23 mouse cellular contexts compared by ENCODE assay signal in the genomic region with DNA sequence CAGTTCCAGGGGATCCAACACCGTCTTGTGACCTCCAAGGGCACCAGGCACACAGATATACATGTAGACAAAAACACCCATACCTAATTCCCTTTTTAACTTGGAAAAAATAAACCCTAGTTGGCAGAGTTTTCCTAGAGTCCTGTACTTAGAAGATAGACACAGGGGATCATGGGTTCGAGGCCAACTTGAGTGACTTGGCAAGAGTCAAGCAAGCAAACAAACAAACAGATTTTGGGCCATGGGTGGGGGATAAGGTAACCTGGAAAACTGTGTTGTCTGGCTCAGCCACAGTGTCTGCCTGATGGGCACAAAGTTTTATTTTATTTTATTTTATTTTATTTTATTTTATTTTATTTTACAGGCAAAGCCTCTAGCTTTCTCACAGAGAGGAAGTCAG. TPM values are rescaled to one million over a fixed set of nuclear protein-coding genes. Genes with fewer than 3 reads are reported as not detected.
DNase-seq lines count a peak whose midpoint lies in the region; ATAC-seq and TF ChIP-seq lines count a peak whose summit lies in the region.
"Had no signal": no experiment of that assay in that cellular context is flagged by ENCODE, and none has a peak within 500 bp of the region (broad histone marks: within the 10 kb centered on the region; RNA-seq: fewer than 3 reads in every experiment).

No protein-coding gene starts in this region.

- no peak for DNase-seq in cerebellum, adult 2 months
- DNase-seq in cerebellum, adult 11-12 months, result no peak
- no peak for DNase-seq in forebrain, embryonic 14.5 days (ENCODE audit: low spot score)
- DNase-seq in forebrain, postnatal 0 days, result no peak
- no peak for DNase-seq in hindbrain, embryonic 10.5 days (ENCODE audit: low spot score)
- no peak for DNase-seq in urinary bladder, postnatal 25 days (ENCODE audit: low spot score)
- DNase-seq: embryo, embryonic 11 days; liver, postnatal 0 days; lung, postnatal 36 days; thymus, adult 18-20 months; thymus, postnatal 25 days had no signal

- peaks cover 45% of the 10 kb centered on the region for H3K4me1 ChIP-seq in cerebellum, adult 2 months (ENCODE audit: control insufficient read depth, insufficient read depth, low read length)
- peaks cover 9% of the 10 kb centered on the region for H3K4me1 ChIP-seq in forebrain, embryonic 14.5 days (ENCODE audit: control insufficient read depth, insufficient read depth, low read length)
- H3K4me1 ChIP-seq in forebrain, postnatal 0 days (ENCODE audit: insufficient read depth), result peaks cover 7% of the 10 kb centered on the region
- H3K4me1 ChIP-seq in hindbrain, embryonic 16.5 days (ENCODE audit: control insufficient read depth, insufficient read depth, low read depth, low read length), result peaks cover 22% of the 10 kb centered on the region
- peaks cover 18% of the 10 kb centered on the region for H3K4me1 ChIP-seq in hindbrain, embryonic 10.5 days (replicated peaks)
- peaks cover 4% of the 10 kb centered on the region; the same call in 1 of the 2 replicates for H3K4me1 ChIP-seq in brown adipose tissue, adult 24 weeks (ENCODE audit: control insufficient read depth, insufficient read depth, insufficient read length, low read length)
- H3K4me1 ChIP-seq: heart, embryonic 13.5 days; intestine, embryonic 15.5 days; liver, embryonic 12.5 days had no signal

- H3K9me3 ChIP-seq in forebrain, embryonic 14.5 days (replicated peaks; ENCODE audit: control insufficient read depth, low read length), result no peaks in the 10 kb centered on the region
- no peaks in the 10 kb centered on the region for H3K9me3 ChIP-seq in forebrain, postnatal 0 days (ENCODE audit: low read length)
- H3K9me3 ChIP-seq in hindbrain, embryonic 16.5 days (ENCODE audit: control insufficient read depth, low read length), result no peaks in the 10 kb centered on the region
- no peaks in the 10 kb centered on the region for H3K9me3 ChIP-seq in hindbrain, embryonic 10.5 days
- H3K9me3 ChIP-seq: embryonic facial prominence, embryonic 13.5 days; heart, embryonic 13.5 days; intestine, embryonic 15.5 days; liver, embryonic 12.5 days; midbrain, embryonic 12.5 days had no signal

- peak overlapping the region; percentile 36; the same call in 1 of the 2 replicates for H3K27ac ChIP-seq in cerebellum, adult 2 months (ENCODE audit: insufficient read depth, low read length)
- H3K27ac ChIP-seq in forebrain, embryonic 14.5 days (ENCODE audit: low read depth, low read length), result peak overlapping the region; percentile 79; the same call in 1 of the 2 replicates
- H3K27ac ChIP-seq in forebrain, postnatal 0 days (ENCODE audit: low read depth, low read length), result no peak overlapping the region
- peak overlapping the region; percentile 59 for H3K27ac ChIP-seq in hindbrain, embryonic 16.5 days (ENCODE audit: low read depth, low read length)
- no peak overlapping the region for H3K27ac ChIP-seq in hindbrain, embryonic 10.5 days
- peak overlapping the region; percentile 53 for H3K27ac ChIP-seq in brown adipose tissue, adult 24 weeks (replicated peaks; ENCODE audit: low read depth, low read length)
- H3K27ac ChIP-seq: embryonic facial prominence, embryonic 13.5 days; heart, embryonic 13.5 days; intestine, embryonic 15.5 days; liver, embryonic 12.5 days; midbrain, embryonic 12.5 days; stomach, postnatal 0 days had no signal

- no peaks in the 10 kb centered on the region for H3K27me3 ChIP-seq in cerebellum, adult 2 months (ENCODE audit: control insufficient read depth, insufficient read depth, low read length)
- H3K27me3 ChIP-seq in forebrain, embryonic 14.5 days (replicated peaks; ENCODE audit: control insufficient read depth, insufficient read depth, low read length), result no peaks in the 10 kb centered on the region
- no peaks in the 10 kb centered on the region for H3K27me3 ChIP-seq in forebrain, postnatal 0 days (ENCODE audit: insufficient read depth, low read length)
- H3K27me3 ChIP-seq in hindbrain, embryonic 16.5 days (replicated peaks; ENCODE audit: control insufficient read depth, insufficient read depth, low read length), result no peaks in the 10 kb centered on the region
- H3K27me3 ChIP-seq in hindbrain, embryonic 10.5 days (ENCODE audit: insufficient read depth, poor library complexity, severe bottlenecking), result peaks cover 5% of the 10 kb centered on the region; the same call in 1 of the 2 replicates
- H3K27me3 ChIP-seq: CH12.LX; embryonic facial prominence, embryonic 13.5 days; intestine, embryonic 15.5 days; liver, embryonic 12.5 days; midbrain, embryonic 12.5 days had no signal

- no peak for TF ChIP-seq POLR2A in cerebellum, adult 2 months (IDR thresholded peaks at IDR 0.05; ENCODE audit: borderline replicate concordance, insufficient read depth, low read length)

- 56% methylated on average over 2 of the region's 2 CpGs for WGBS in cerebellum, adult 2 months
- WGBS in forebrain, embryonic 14.5 days, result 82% methylated on average over 2 of the region's 2 CpGs
- WGBS in forebrain, postnatal 0 days, result 84% methylated on average over 2 of the region's 2 CpGs
- 75% methylated on average over 2 of the region's 2 CpGs for WGBS in hindbrain, embryonic 16.5 days
- WGBS in hindbrain, embryonic 10.5 days, result 91% methylated on average over 2 of the region's 2 CpGs

- H3K9ac ChIP-seq in forebrain, embryonic 14.5 days (ENCODE audit: low read length), result no peak overlapping the region
- H3K9ac ChIP-seq in forebrain, postnatal 0 days, result no peak overlapping the region
- no peak overlapping the region for H3K9ac ChIP-seq in hindbrain, embryonic 16.5 days (ENCODE audit: low read depth, low read length)
- H3K9ac ChIP-seq: embryonic facial prominence, embryonic 13.5 days; heart, embryonic 13.5 days; intestine, embryonic 15.5 days; liver, embryonic 12.5 days; liver, postnatal 0 days; midbrain, embryonic 12.5 days had no signal

- no peaks in the 10 kb centered on the region for H3K36me3 ChIP-seq in forebrain, embryonic 14.5 days (ENCODE audit: control insufficient read depth, insufficient read depth, low read length)
- no peaks in the 10 kb centered on the region for H3K36me3 ChIP-seq in forebrain, postnatal 0 days (ENCODE audit: insufficient read depth)
- H3K36me3 ChIP-seq in hindbrain, embryonic 16.5 days (ENCODE audit: control insufficient read depth, insufficient read depth, low read length), result no peaks in the 10 kb centered on the region
- no peaks in the 10 kb centered on the region for H3K36me3 ChIP-seq in hindbrain, embryonic 10.5 days
- H3K36me3 ChIP-seq: embryonic facial prominence, embryonic 13.5 days; heart, embryonic 13.5 days; intestine, embryonic 15.5 days; liver, embryonic 12.5 days; midbrain, embryonic 12.5 days had no signal

- H3K4me3 ChIP-seq in cerebellum, adult 2 months (replicated peaks; ENCODE audit: insufficient read depth, low read depth, low read length), result no peak overlapping the region
- no peak overlapping the region for H3K4me3 ChIP-seq in forebrain, embryonic 14.5 days (ENCODE audit: low read depth, low read length)
- no peak overlapping the region for H3K4me3 ChIP-seq in forebrain, postnatal 0 days (ENCODE audit: low read depth, low read length)
- H3K4me3 ChIP-seq in hindbrain, embryonic 16.5 days (ENCODE audit: low read length), result no peak overlapping the region
- no peak overlapping the region for H3K4me3 ChIP-seq in hindbrain, embryonic 10.5 days
- H3K4me3 ChIP-seq in brown adipose tissue, adult 24 weeks (ENCODE audit: insufficient read depth, low read depth, low read length), result no peak overlapping the region
- H3K4me3 ChIP-seq: embryonic facial prominence, embryonic 13.5 days; heart, embryonic 13.5 days; intestine, embryonic 15.5 days; liver, embryonic 12.5 days; midbrain, embryonic 12.5 days had no signal

- H3K4me2 ChIP-seq in forebrain, embryonic 14.5 days (ENCODE audit: low read length), result no peak overlapping the region
- H3K4me2 ChIP-seq in forebrain, postnatal 0 days (ENCODE audit: low read depth), result no peak overlapping the region
- no peak overlapping the region for H3K4me2 ChIP-seq in hindbrain, embryonic 16.5 days (ENCODE audit: low read length)
- H3K4me2 ChIP-seq: embryonic facial prominence, embryonic 13.5 days; heart, embryonic 13.5 days; intestine, embryonic 15.5 days; liver, embryonic 12.5 days; midbrain, embryonic 12.5 days had no signal

- TF ChIP-seq CTCF in cerebellum, adult 2 months (IDR thresholded peaks at IDR 0.05; ENCODE audit: borderline replicate concordance, insufficient read depth, low read depth, low read length), result no peak
- TF ChIP-seq CTCF in forebrain, postnatal 0 days (IDR thresholded peaks at IDR 0.05; ENCODE audit: low read depth), result no peak

- no peak for ATAC-seq in forebrain, embryonic 14.5 days
- no peak for ATAC-seq in forebrain, postnatal 0 days
- no peak for ATAC-seq in hindbrain, embryonic 16.5 days
- ATAC-seq: activated CD4-positive, CD25-positive, alpha-beta regulatory T cell, adult 4 months; intestine, embryonic 15.5 days; liver, embryonic 12.5 days; liver, postnatal 0 days had no signal

RNA-seq across cellular contexts. Expression of a gene that starts 20.3 kb away (rescaled TPM):
- 81.5 and 93.9 TPM in 2 replicates for polyA plus RNA-seq in cerebellum, adult 2 months (2012; rRNA removed)
- 22.1 and 27.9 TPM in 2 replicates for polyA plus RNA-seq in forebrain, embryonic 14.5 days (2014; fragmentation: Nextera tagmentation; extraction: Ambion mirVana)
- 46.3 and 73.8 TPM in 2 replicates for total RNA-seq in forebrain, postnatal 0 days (2014; rRNA removed)
- polyA plus RNA-seq in forebrain, postnatal 0 days (2015; fragmentation: Nextera tagmentation; extraction: Ambion mirVana), result 28.3 and 48.4 TPM in 2 replicates
- 42.8 and 52.7 TPM in 2 replicates for polyA plus RNA-seq in hindbrain, embryonic 16.5 days (2015; fragmentation: Nextera tagmentation; extraction: Ambion mirVana)
- 1.4 and 6.0 TPM in 2 replicates for polyA plus RNA-seq in hindbrain, embryonic 10.5 days (2016; fragmentation: Nextera tagmentation; extraction: Ambion mirVana)
- polyA plus RNA-seq in brown adipose tissue, adult 24 weeks (2012; ENCODE audit: insufficient read depth, insufficient read length, missing spikeins), result not detected in 2 replicates
- total RNA-seq: CH12.LX; megakaryocyte, adult 5-6 weeks had no signal
- polyA plus RNA-seq: activated CD4-positive, CD25-positive, alpha-beta regulatory T cell, adult 4 months; C2C12; liver, postnatal 0 days had no signal

Comparison
In these comparisons a context has a peak if more than half of its experiments do, and no peak if none do; other contexts are left out.
1. H3K27ac ChIP-seq: peak in cerebellum, adult 2 months (single experiment), forebrain, embryonic 14.5 days (single experiment), hindbrain, embryonic 16.5 days (single experiment) and brown adipose tissue, adult 24 weeks (single experiment); none in forebrain, postnatal 0 days (single experiment) and hindbrain, embryonic 10.5 days (single experiment).